Mouse (Mus musculus) ES-E14 (cell line): ENCODE data around the gene Ankrd34a. TPM values are rescaled to one million over a fixed set of nuclear protein-coding genes. Genes with fewer than 3 reads are reported as not detected.

Source experiments
- DNase-seq: peaks from one replicate; pipeline ENCODE4 v3.0.0-alpha.2; 2013; ENCODE audit warnings: low read depth, low spot score
- H3K27ac ChIP-seq: 2 replicates; pipeline ENCODE4 v1.5.1; 2012; ENCODE audit warnings: low read depth, mild to moderate bottlenecking, low read length, moderate library complexity, mixed read lengths; ENCODE audit not compliant: poor library complexity, insufficient read depth, severe bottlenecking
- H3K36me3 ChIP-seq: 2 replicates; pipeline ENCODE4 v1.6.1; 2012; ENCODE audit warnings: mild to moderate bottlenecking, low read length, moderate library complexity, mixed read lengths; ENCODE audit not compliant: control insufficient read depth, poor library complexity, insufficient read depth, severe bottlenecking
- H3K4me1 ChIP-seq, 2 experiments: fragments of 150-350 bp in 1 of 2; sonication (generic) in 1 of 2; 2 replicates each; pipeline ENCODE4 v1.6.1; 2012; ENCODE audit warnings: low read length in 2 of 2, mild to moderate bottlenecking in 1 of 2, mixed read lengths in 1 of 2; ENCODE audit not compliant: control insufficient read depth in 2 of 2, insufficient read depth in 2 of 2, poor library complexity in 1 of 2
- H3K4me3 ChIP-seq, 2 experiments: fragments of 150-350 bp in 1 of 2; sonication (generic) in 1 of 2; 2 replicates each; pipeline ENCODE4 v1.5.1; 2012; ENCODE audit warnings: low read length in 2 of 2, low read depth in 1 of 2, mild to moderate bottlenecking in 1 of 2, mixed read lengths in 1 of 2; ENCODE audit not compliant: insufficient read depth in 1 of 2, poor library complexity in 1 of 2, severe bottlenecking in 1 of 2
- H3K9ac ChIP-seq: 2 replicates; pipeline ENCODE4 v1.6.1; 2012; ENCODE audit warnings: low read depth, mild to moderate bottlenecking, low read length, mixed read lengths; ENCODE audit not compliant: poor library complexity, insufficient read depth, severe bottlenecking
- H3K9me3 ChIP-seq: fragments of 150-350 bp; sonication (generic); 2 replicates; pipeline ENCODE4 v1.6.1; 2012; ENCODE audit warnings: low read depth, mild to moderate bottlenecking, low read length; ENCODE audit not compliant: control insufficient read depth, insufficient read depth
- CHD2 ChIP-seq: IDR thresholded peaks from 2 replicates; pipeline ENCODE4 v1.6.1; 2014; ENCODE audit warnings: mild to moderate bottlenecking, low read depth, low read length, inconsistent platforms
- HCFC1 ChIP-seq: IDR thresholded peaks from 2 replicates; pipeline ENCODE4 v1.6.1; 2012; ENCODE audit warnings: low read length, inconsistent platforms, borderline replicate concordance; ENCODE audit not compliant: insufficient read depth
- MAFK ChIP-seq: IDR thresholded peaks from 2 replicates; pipeline ENCODE4 v1.6.1; 2014; ENCODE audit warnings: mild to moderate bottlenecking, low read depth, low read length, inconsistent platforms; ENCODE audit not compliant: insufficient read depth
- ZC3H11A ChIP-seq: IDR thresholded peaks from 2 replicates; pipeline ENCODE4 v1.6.1; 2012; ENCODE audit warnings: low read depth, mild to moderate bottlenecking, inconsistent platforms, low read length, borderline replicate concordance
- ZNF384 ChIP-seq: IDR thresholded peaks from 2 replicates; pipeline ENCODE4 v1.6.1; 2012; ENCODE audit warnings: low read depth, low read length, inconsistent platforms
- in situ Hi-C, 2 experiments: fragments of 600-800 bp; cut with MboI; formaldehyde crosslinking; loops; one replicate each; pipeline ENCODE4 v1.15.1; 2025; ENCODE audit warnings: low sequenced_read_pairs in 2 of 2, inconsistent platforms in 1 of 2; ENCODE audit not compliant: unreplicated experiment in 2 of 2
- total RNA-seq: library from RNA; depleted of rRNA; stranded (reverse); fragments of 300-350 nt; gene quantifications from 2 replicates; pipeline ENCODE4 v1.2.3, GENCODE M21; 2012

The Ankrd34a gene
- total RNA-seq, 1 experiment = 0.67 TPM

DNA sequence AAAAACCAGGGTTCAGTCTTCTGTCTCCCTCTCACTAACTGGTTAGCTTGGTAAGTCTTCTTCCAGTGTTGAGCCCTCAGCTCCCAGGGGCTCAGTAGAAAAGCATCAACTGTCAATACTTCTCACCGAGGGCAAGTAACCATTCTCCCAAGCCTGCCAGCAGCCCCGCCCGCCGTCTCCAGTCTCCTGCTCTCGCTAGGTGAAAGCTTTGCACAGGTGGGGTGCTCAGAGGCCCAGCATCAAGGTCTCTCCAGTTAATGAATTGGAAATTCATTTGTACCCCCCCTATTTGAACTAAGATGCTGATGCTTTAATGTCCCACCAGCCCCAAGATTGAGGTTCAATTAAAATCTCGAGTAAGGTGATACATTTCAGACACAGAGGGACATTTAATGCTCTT, 15.3 kb upstream of the Ankrd34a start:
- H3K9me3 ChIP-seq = no peaks in the 10 kb centered on the region
- no peak overlapping the region for H3K9ac ChIP-seq
- in situ Hi-C loops = no loop called here

DNA sequence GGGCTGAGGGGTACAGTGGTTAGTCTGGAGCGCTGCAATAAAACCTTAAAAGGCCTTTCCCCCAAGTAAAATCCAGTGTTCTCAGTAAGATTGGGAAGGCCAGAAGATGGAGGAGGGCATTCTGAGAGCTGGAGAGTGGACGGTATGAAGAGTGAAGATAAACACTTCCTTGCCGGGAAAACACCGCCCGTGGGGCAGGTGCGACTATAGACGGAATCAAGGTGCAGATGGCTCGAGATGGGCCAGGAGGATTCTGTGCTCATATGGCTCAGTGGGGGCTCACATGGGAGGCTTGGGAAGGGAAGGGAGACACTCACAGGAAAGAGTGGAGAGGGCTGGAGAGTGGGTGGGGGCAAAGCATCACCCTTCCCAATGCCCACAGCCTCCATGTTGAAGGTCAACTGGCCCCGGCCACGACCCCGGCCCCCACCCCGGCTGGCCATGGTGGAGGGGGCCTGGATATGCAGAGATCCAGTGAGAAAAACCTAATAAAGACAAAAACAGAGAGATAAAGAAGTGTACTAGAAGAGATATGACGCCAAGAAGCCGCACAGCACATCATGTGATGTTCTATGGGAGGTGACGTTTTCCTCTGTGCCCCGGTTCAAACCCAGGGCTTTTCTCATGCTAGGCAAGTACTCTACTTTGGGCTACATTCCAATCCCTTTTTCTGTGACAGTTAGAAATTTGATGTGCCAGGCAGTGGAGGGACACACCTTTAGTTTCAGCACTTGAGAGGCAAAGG, 14.5 kb upstream of the Ankrd34a start:
- no peaks in the 10 kb centered on the region for H3K9me3 ChIP-seq
- H3K9ac ChIP-seq = no peak overlapping the region
- no peak overlapping the region for H3K27ac ChIP-seq
- no peaks in the 10 kb centered on the region for H3K36me3 ChIP-seq
- DNase-seq = no peak
- peaks cover 0 to 17% of the 10 kb centered on the region in 2 experiments; a peak in 3 of 4 replicates for H3K4me1 ChIP-seq
- no peak for TF ChIP-seq ZNF384
- no peak for TF ChIP-seq ZC3H11A
- no peak for TF ChIP-seq HCFC1
- TF ChIP-seq MAFK = no peak
- no peak for TF ChIP-seq CHD2
- in situ Hi-C loops = no loop called here
- no peak overlapping the region for H3K4me3 ChIP-seq

More for the DNA sequence above, 15.3 kb upstream of the Ankrd34a start:
- no peaks in the 10 kb centered on the region for H3K36me3 ChIP-seq
- TF ChIP-seq ZC3H11A (no peak), HCFC1 (no peak), ZNF384 (no peak), MAFK (no peak), CHD2 (no peak)
- DNase-seq = no peak
- H3K4me3 ChIP-seq = no peak overlapping the region
- H3K27ac ChIP-seq = no peak overlapping the region
- H3K4me1 ChIP-seq = peaks cover 0 to 20% of the 10 kb centered on the region in 2 experiments; a peak in 3 of 4 replicates

DNA sequence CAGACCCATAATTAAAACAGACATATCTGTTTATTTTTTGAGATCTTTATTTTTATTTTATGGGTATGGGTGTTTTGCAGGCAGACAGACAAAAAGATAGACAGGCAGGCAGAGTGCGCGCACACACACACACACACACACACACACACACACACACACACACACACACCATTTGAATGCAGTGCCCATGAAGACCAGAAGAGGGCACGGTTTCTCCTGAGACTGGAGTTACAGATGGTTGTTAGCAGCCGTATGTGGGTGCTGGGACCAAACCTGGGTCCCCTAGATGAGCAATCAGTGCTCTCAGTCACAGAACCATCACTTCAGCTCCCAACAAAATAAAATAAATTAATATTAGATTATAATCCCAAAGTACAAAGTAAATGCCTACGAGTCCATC, 13.1 kb upstream of the Ankrd34a start:
- no peak overlapping the region for H3K9ac ChIP-seq
- H3K4me1 ChIP-seq = peaks cover 0 to 14% of the 10 kb centered on the region in 2 experiments; a peak in 3 of 4 replicates
- H3K36me3 ChIP-seq = no peaks in the 10 kb centered on the region
- DNase-seq = no peak
- in situ Hi-C loops = no loop called here
- H3K9me3 ChIP-seq = no peaks in the 10 kb centered on the region
- H3K27ac ChIP-seq = no peak overlapping the region
- no peak for TF ChIP-seq ZNF384
- TF ChIP-seq ZC3H11A = no peak
- no peak for TF ChIP-seq MAFK
- TF ChIP-seq CHD2 = no peak
- TF ChIP-seq HCFC1 = no peak
- H3K4me3 ChIP-seq = no peak overlapping the region

DNA sequence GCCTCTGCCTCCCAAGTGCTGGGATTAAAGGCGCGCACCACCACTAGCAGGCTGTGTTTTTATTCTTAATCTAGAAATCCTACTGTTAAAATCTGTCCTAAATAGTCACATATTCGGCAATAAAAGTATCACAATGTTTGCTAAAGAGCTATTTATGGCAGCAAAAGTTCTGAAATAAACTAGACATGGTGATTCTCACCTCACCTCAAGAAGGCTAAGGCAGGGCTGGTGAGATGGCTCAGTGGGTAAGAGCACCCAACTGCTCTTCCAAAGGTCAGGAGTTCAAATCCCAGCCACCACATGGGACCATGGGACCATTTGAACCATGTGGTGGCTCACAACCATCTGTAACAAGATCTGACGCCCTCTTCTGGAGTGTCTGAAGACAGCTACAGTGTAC, 5.8 kb upstream of the Ankrd34a start:
- in situ Hi-C loops = no loop called here
- Histone ChIP-seq H3K4me1 (peaks cover 7 to 10% of the 10 kb centered on the region in 2 experiments; a peak in 3 of 4 replicates), H3K36me3 (no peaks in the 10 kb centered on the region), H3K9ac (no peak overlapping the region), H3K4me3 (no peak overlapping the region), H3K27ac (no peak overlapping the region), H3K9me3 (no peaks in the 10 kb centered on the region)
- no peak for DNase-seq
- TF ChIP-seq MAFK (no peak), CHD2 (no peak), ZNF384 (no peak), HCFC1 (no peak), ZC3H11A (no peak)
